Mouse (Mus musculus) ovary, postnatal 36 days (tissue): Measurements from ENCODE around the gene Gbf1.
"Not testable (repeated sequence)": the region's sequence is repeated elsewhere in the genome, so short reads cannot be mapped to it uniquely, and the experiment has no call there.

Experiments
- DNase-seq: peaks from one replicate; pipeline ENCODE4 v3.0.0; 2022; ENCODE audit warnings: low spot score, mixed read lengths

The Gbf1 gene

GRCm38 (mm10) chr19:46152127-46152803 lies at the start of gene Gbf1:
Gene Gbf1, plus strand, starts transcription at chr19:46152509.
- peak; percentile 88 for DNase-seq

- no peak for DNase-seq
These were observed 48.7 kb upstream of the Gbf1 start for GRCm38 (mm10) chr19:46103437-46104186.

GRCm38 (mm10) chr19:46104187-46104557 lies 48.1 kb upstream of the Gbf1 start:
- DNase-seq, result no peak

- no peak for DNase-seq
These were observed 42.1 kb upstream of the Gbf1 start for GRCm38 (mm10) chr19:46110214-46110613.

- DNase-seq, result no peak
These were observed 41.5 kb upstream of the Gbf1 start for GRCm38 (mm10) chr19:46110781-46111180.

GRCm38 (mm10) chr19:46114617-46115016 lies 37.7 kb upstream of the Gbf1 start:
- no peak for DNase-seq

GRCm38 (mm10) chr19:46119458-46119857 lies 32.9 kb upstream of the Gbf1 start:
- DNase-seq, result no peak

GRCm38 (mm10) chr19:46120872-46121271 lies 31.4 kb upstream of the Gbf1 start:
- no peak for DNase-seq

GRCm38 (mm10) chr19:46123876-46124275 lies 28.4 kb upstream of the Gbf1 start:
- no peak for DNase-seq

GRCm38 (mm10) chr19:46124651-46125050 lies 27.7 kb upstream of the Gbf1 start:
- no peak for DNase-seq

GRCm38 (mm10) chr19:46126301-46126700 lies 26.0 kb upstream of the Gbf1 start:
- no peak for DNase-seq

GRCm38 (mm10) chr19:46129737-46130136 lies 22.6 kb upstream of the Gbf1 start:
- not testable (repeated sequence) for DNase-seq

- DNase-seq, result no peak
These were observed 21.0 kb upstream of the Gbf1 start for GRCm38 (mm10) chr19:46131283-46131682.

GRCm38 (mm10) chr19:46131694-46132525 lies 20.4 kb upstream of the Gbf1 start, which contains the start of gene Elovl3:
Gene Elovl3, plus strand, starts transcription at chr19:46131897.
- peak; percentile 50 for DNase-seq

GRCm38 (mm10) chr19:46132577-46132976 lies 19.7 kb upstream of the Gbf1 start:
- no peak for DNase-seq

- DNase-seq, result peak; percentile 88
These were observed 17.0 kb upstream of the Gbf1 start for GRCm38 (mm10) chr19:46135297-46135696.

- DNase-seq, result peak; percentile 65
These were observed 16.3 kb upstream of the Gbf1 start for GRCm38 (mm10) chr19:46135789-46136638.

GRCm38 (mm10) chr19:46136639-46137580 lies 15.4 kb upstream of the Gbf1 start:
- DNase-seq, result peak; percentile 73

GRCm38 (mm10) chr19:46140324-46140723 lies 12.0 kb upstream of the Gbf1 start:
- no peak for DNase-seq

- DNase-seq, result no peak
These were observed 11.2 kb upstream of the Gbf1 start for GRCm38 (mm10) chr19:46141091-46141490.
